Mouse (Mus musculus) embryo, embryonic 10 days (tissue): Measurements from ENCODE around the gene Enpp1.

Experiments used
- DNase-seq: peaks from one replicate; pipeline ENCODE4 v3.0.0-alpha.2; 2015; ENCODE audit warnings: low spot score

Gene Enpp1

DNA sequence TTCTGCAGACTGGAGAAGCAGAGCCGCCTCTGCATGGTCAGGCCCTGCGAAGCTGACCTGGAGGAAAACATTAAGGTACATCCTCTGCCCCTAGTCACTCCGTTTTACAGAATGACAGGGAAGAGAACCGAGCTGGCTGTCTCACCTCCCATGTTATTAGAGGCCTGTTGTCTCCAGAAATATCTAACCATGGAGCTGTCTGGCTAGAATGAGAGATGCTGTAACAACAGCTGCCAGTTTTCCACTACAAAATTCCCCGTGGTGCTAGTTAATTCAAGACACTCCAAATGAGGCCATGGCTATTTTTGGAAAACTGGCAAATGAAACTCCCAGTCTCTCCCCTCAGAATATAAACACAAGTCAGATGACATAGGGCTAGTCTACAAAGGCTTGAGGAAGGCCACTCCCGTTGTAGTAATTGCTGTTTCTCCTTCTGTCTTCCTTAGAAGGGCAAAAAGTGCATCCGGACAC, 115.1 kb downstream of the Enpp1 start:
- DNase-seq, result no peak

DNA sequence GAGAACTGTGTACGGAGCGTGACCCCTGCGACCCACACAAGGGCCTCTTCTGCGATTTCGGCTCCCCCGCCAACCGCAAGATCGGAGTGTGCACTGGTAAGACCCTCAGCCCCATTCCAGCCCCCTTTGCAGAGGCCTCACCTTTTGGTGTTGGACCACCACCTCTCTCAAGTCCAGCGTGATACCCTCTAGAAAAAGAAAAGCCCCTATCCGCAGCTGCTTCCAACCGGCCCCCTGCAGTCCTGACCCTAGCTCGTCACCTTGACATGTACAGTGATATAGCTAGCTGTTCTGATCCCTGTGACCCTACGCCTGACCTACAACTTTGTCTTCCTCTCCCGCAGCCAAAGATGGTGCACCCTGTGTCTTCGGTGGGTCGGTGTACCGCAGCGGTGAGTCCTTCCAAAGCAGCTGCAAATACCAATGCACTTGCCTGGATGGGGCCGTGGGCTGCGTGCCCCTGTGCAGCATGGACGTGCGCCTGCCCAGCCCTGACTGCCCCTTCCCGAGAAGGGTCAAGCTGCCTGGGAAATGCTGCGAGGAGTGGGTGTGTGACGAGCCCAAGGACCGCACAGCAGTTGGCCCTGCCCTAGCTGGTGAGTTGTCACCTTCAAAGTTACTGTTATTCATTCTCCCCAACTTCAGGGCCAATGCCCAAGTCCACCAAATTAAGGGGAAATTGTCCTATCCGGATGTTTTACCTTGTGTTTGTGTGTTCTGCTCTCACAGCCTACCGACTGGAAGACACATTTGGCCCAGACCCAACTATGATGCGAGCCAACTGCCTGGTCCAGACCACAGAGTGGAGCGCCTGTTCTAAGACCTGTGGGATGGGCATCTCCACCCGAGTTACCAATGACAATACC, 115.7 kb downstream of the Enpp1 start:
- DNase-seq, result peak; percentile 55

DNA sequence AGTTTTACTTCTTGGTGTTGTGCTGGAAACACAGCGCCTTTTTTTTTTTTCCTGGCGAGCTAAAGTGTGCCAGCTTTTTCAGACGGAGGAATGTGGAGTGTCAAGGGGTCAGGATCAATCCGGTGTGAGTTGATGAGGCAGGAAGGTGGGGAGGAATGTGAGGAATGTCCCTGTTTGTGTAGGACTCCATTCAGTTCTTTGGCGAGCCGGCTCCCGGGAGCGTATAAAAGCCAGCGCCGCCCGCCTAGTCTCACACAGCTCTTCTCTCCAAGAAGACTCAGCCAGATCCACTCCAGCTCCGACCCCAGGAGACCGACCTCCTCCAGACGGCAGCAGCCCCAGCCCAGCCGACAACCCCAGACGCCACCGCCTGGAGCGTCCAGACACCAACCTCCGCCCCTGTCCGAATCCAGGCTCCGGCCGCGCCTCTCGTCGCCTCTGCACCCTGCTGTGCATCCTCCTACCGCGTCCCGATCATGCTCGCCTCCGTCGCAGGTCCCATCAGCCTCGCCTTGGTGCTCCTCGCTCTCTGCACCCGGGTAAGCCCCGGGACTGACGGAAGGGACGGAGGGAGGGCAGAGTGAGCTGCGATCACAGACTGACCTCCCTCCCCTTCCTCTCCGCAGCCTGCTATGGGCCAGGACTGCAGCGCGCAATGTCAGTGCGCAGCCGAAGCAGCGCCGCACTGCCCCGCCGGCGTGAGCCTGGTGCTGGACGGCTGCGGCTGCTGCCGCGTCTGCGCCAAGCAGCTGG, 116.5 kb downstream of the Enpp1 start, which contains the start of gene Ccn2:
Gene Ccn2, plus strand, starts transcription at position 193 of the 753 bp plus-strand sequence.
- DNase-seq, result peak; percentile 92

DNA sequence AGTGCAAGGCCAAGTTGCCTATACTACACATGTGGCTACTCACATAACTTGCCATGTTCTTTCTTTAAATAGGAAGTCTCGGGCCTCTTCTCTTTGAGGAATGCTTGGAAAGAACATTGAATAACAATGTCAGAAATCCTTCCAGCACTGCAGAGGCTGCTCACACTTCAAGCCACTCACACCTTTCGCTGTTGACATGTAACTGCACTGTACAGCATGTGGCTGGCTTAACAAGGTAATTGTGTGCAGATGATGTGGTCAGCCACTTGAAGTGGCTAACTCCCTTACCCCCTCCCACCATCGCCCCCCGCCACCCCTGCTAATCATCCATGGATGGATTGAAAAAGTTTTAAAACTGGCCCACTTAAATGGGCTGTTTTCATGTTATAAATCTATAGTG, 118.4 kb downstream of the Enpp1 start:
- no peak for DNase-seq

DNA sequence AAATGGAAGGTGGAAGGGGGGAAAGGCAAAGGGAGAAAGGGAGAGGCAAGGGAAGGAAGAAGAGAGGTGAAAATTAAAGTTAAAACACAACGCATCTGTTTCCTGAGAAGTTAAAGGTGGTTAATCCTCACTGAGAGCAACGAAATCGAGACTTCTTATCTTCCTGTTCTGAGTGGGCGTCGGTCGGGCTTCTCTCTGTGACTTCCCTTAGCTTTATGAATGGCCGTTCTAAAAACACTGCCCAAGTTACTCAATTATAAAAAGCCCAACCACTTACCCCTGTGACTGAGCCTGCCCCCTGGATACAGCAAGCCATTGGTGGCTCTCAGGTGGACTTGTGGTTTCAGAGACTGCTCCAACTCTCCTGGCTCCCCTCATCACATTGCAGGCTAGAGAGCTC, 119.0 kb downstream of the Enpp1 start:
- DNase-seq, result no peak

DNA sequence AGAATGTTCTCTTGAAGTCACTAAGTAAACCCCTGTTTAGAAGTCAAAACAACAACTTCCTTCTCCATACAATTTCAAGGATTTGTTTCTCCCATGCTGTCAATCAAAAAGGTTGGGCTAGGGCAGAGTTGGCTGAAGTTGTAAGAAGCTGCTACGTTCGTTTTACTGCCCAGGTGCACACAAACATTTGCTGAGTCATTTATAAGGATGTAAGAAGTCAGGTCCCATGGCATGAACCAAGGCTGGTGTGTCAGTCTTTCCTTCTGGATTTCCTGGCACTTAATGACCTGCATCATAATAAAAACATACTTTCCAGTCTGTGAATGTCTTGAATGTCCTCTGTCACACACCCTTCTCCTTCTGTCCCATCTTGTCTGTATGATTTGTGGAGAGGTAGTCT, 119.6 kb downstream of the Enpp1 start:
- DNase-seq, result no peak

DNA sequence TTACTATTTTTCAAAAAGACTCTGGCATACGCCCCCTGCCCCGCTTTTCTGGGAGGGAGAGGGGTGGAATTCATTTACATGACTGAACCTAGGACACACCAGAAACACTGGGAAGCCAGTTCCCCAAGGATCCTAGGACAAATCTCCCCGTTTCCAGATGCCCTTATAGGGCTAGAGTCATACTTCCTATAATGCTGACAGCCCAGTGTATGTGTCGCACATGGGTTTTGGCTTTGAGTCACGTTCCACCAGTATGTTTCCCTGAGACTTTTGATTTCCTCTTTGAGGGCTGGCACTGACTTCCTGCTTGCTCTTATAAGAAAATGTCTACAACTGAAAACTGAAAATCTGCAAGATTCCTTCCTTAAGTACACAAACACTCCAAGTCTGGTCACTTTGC, 120.2 kb downstream of the Enpp1 start:
- DNase-seq, result no peak

DNA sequence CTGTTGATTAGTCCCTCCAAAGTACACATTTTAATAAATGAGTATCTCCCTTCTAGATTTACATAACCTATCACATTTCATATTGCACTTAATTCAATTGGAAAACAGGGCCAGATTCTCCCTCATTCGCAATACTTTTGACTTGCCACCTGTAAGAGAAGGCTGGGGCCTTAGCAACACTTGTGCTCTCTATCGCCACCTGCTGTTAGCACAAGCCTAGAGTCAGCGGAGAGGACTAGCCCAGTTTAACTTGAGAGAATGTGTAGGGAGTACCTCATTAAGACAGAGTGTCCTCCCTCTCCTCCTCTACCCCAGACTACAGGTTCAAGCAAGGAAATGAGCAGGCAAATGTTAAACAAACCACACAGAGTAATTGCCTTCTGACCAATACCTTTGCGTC, 120.8 kb downstream of the Enpp1 start:
- peak; percentile 94 for DNase-seq

DNA sequence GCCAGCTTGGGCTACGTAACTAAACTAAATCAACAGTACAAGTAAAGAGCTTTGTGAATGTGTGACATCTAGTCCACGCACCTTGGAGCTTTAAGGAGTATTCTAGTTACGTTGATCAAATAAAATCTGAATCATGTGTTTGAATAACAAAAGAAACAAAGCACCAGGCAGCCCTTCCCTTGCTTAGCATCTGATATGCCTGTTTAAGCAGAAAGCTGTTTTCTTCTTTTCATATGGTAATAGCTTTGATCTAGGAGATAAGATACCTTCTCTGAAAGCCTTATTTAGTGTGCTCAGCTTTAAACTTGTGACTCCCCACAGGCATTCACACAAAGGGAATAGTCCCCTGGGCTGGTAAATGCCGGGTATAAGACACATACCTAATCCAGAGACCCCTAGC, 121.4 kb downstream of the Enpp1 start:
- DNase-seq, result no peak

DNA sequence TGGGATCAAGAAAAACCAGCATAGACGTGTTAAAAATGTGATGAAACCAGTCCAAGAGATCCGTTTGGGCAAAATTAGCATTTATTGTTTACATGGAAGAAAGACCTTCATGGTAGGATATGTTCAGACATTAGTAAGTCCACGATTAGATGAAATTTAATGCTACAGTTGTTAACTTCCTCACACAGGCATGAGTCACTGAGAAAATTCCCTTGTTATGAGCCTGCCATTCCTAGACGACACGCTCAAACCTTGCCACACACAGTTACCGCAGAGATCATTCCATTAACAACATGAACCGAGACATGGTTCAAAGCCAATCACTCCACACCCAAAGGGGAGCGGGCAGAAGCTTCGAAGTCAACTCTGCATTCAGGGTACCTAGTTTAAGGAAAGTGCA, 122.7 kb downstream of the Enpp1 start:
- no peak for DNase-seq

DNA sequence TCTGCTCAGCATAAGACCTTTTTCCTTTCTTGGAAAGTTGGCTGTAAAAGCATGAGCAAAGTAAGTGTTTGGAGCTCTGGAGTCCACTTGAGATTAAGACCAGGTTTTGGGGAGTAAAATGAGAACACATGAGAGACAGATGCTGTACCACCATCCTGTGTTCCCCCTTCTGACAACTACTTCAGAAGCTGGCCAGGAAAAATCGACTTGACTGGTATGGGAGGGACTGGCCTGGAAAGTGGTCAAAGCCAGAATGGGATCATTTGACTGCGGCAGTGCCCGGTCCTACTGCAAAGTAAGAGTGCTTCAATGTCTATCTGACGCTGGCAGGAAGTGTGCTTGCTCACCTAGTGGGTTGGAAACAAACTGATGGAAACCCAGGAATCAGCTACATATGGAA, 123.1 kb downstream of the Enpp1 start:
- no peak for DNase-seq
